Mouse (Mus musculus) MEL (cell line): ENCODE measurements at regions not wholly inside any gene's neighbourhood (a gene's known extent, or its start where the extent isn't known, plus 50 kb on each side); places are given as distances from the start of the nearest gene placed in this dataset.

ENCODE experiments used
- DNase-seq: peaks from one replicate; pipeline ENCODE4 v3.0.0; 2011; ENCODE audit warnings: low read depth, low spot score
- H3K27ac ChIP-seq: 2 replicates; pipeline ENCODE4 v1.5.1; 2012; ENCODE audit warnings: low read depth, mild to moderate bottlenecking, control low read depth, low read length, moderate library complexity; ENCODE audit not compliant: control insufficient read depth
- H3K27me3 ChIP-seq, 2 experiments: fragments of 150-350 bp in 1 of 2; sonication (generic) in 1 of 2; 2 replicates each; pipeline ENCODE4 v1.6.1; 2012; ENCODE audit warnings: low read length in 2 of 2, mild to moderate bottlenecking in 2 of 2, improper control_type of control experiment in 1 of 2, moderate library complexity in 1 of 2; ENCODE audit not compliant: insufficient read depth in 2 of 2, control insufficient read depth in 1 of 2
- H3K36me3 ChIP-seq, 2 experiments: 2 replicates each; pipeline ENCODE4 v1.6.1; 2012 to 2014; ENCODE audit warnings: low read length in 2 of 2, improper control_type of control experiment in 1 of 2, inconsistent platforms in 1 of 2, mild to moderate bottlenecking in 1 of 2; ENCODE audit not compliant: insufficient read depth in 2 of 2, control insufficient read depth in 1 of 2
- H3K4me1 ChIP-seq, 2 experiments: fragments of 150-350 bp in 1 of 2; sonication (generic) in 1 of 2; 2 replicates each; pipeline ENCODE4 v1.6.1; 2012; ENCODE audit warnings: low read length in 2 of 2, improper control_type of control experiment in 1 of 2, mild to moderate bottlenecking in 1 of 2; ENCODE audit not compliant: insufficient read depth in 2 of 2, control insufficient read depth in 1 of 2
- H3K4me3 ChIP-seq, 2 experiments: fragments of 150-350 bp in 1 of 2; sonication (generic) in 1 of 2; 2 replicates each; pipeline ENCODE4 v1.5.1; 2012; ENCODE audit warnings: low read depth in 2 of 2, low read length in 2 of 2, mild to moderate bottlenecking in 2 of 2, moderate library complexity in 2 of 2, control low read depth in 1 of 2, improper control_type of control experiment in 1 of 2; ENCODE audit not compliant: control insufficient read depth in 1 of 2, insufficient read depth in 1 of 2
- H3K79me2 ChIP-seq: 2 replicates; pipeline ENCODE4 v1.6.1; 2012; ENCODE audit warnings: mild to moderate bottlenecking, low read length, moderate library complexity; ENCODE audit not compliant: control insufficient read depth, poor library complexity, insufficient read depth
- H3K9ac ChIP-seq: 2 replicates; pipeline ENCODE4 v1.6.1; 2012; ENCODE audit warnings: low read depth, mild to moderate bottlenecking, control low read depth, low read length, moderate library complexity; ENCODE audit not compliant: control insufficient read depth, poor library complexity, severe bottlenecking
- H3K9me3 ChIP-seq: fragments of 150-350 bp; sonication (generic); replicated peaks from 2 replicates; pipeline ENCODE4 v1.6.1; 2012; ENCODE audit warnings: mild to moderate bottlenecking, low read length, improper control_type of control experiment, moderate library complexity; ENCODE audit not compliant: insufficient read depth
- E2F4 ChIP-seq: IDR thresholded peaks from 2 replicates; pipeline ENCODE4 v1.6.1; 2011; ENCODE audit warnings: low read depth, low read length, improper control_type of control experiment, borderline replicate concordance
- ELF1 ChIP-seq: IDR thresholded peaks from 2 replicates; pipeline ENCODE4 v1.6.1; 2014; ENCODE audit warnings: low read depth, mild to moderate bottlenecking, inconsistent platforms, low read length, improper control_type of control experiment, moderate library complexity
- HCFC1 ChIP-seq: IDR thresholded peaks from 2 replicates; pipeline ENCODE4 v1.6.1; 2012; ENCODE audit warnings: low read depth, mild to moderate bottlenecking, inconsistent platforms, low read length, improper control_type of control experiment, moderate library complexity
- RAD21 ChIP-seq: IDR thresholded peaks from 2 replicates; pipeline ENCODE4 v1.6.1; 2011; ENCODE audit warnings: mild to moderate bottlenecking, low read depth, low read length, improper control_type of control experiment
- TCF12 ChIP-seq: IDR thresholded peaks from 2 replicates; pipeline ENCODE4 v1.6.1; 2014; ENCODE audit warnings: low read depth, mild to moderate bottlenecking, inconsistent platforms, low read length, improper control_type of control experiment, moderate library complexity
- ZMIZ1 ChIP-seq: IDR thresholded peaks from 2 replicates; pipeline ENCODE4 v1.6.1; 2012; ENCODE audit warnings: low read depth, mild to moderate bottlenecking, inconsistent platforms, low read length, improper control_type of control experiment, moderate library complexity

GRCm38 (mm10) chr13:92988600-92988999 lies 144.0 kb downstream of the Mtx3 start:
- no peaks in the 10 kb centered on the region for H3K36me3 ChIP-seq
- no peak for DNase-seq
- no peak overlapping the region for H3K9ac ChIP-seq
- H3K79me2 ChIP-seq: no peaks in the 10 kb centered on the region
- H3K27ac ChIP-seq: no peak overlapping the region
- no peak for TF ChIP-seq ELF1
- no peaks in the 10 kb centered on the region for H3K9me3 ChIP-seq
- no peaks in the 10 kb centered on the region; a peak in 2 of 4 replicates for H3K27me3 ChIP-seq
- H3K4me3 ChIP-seq: no peak overlapping the region
- no peaks in the 10 kb centered on the region for H3K4me1 ChIP-seq

GRCm38 (mm10) chr13:92990316-92991206 lies 146.0 kb downstream of the Mtx3 start:
- Histone ChIP-seq H3K36me3 (no peaks in the 10 kb centered on the region), H3K4me1 (no peaks in the 10 kb centered on the region), H3K9me3 (no peaks in the 10 kb centered on the region), H3K9ac (no peak overlapping the region), H3K79me2 (no peaks in the 10 kb centered on the region), H3K27ac (no peak overlapping the region), H3K4me3 (no peak overlapping the region), H3K27me3 (no peaks in the 10 kb centered on the region; a peak in 1 of 4 replicates)
- no peak for DNase-seq
- TF ChIP-seq E2F4 (no peak), ELF1 (no peak), TCF12 (no peak), RAD21 (no peak), HCFC1 (no peak), ZMIZ1 (no peak)
